31 mouse cellular contexts compared by ENCODE assay signal in the genomic region with DNA sequence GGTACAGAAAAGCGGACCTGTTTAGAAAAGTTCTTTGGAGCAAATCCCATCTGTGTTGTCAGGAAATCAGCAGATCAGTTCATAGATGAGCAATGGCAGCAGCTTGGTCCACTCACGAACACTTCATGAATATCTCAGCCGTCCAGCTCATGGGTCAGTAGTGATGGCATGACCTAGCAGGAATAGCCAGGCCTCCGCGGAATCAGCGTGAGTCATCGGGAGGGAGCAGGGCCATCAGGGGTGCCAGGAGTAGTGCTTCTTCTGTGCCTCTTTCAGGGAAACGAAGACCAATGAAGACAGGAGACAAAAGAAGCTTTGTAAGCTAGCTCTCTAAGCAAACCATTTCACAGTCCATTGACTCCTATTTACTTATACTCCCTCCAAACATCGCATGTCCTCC.
A peak's percentile ranks its signal among the peaks of the same experiment; 100 is the strongest.
DNase-seq lines count a peak whose midpoint lies in the region; ATAC-seq and TF ChIP-seq lines count a peak whose summit lies in the region.
"Had no signal": no experiment of that assay in that cellular context is flagged by ENCODE, and none has a peak within 500 bp of the region (broad histone marks: within the 10 kb centered on the region; RNA-seq: fewer than 3 reads in every experiment).

No protein-coding gene starts in this region.

- no peak overlapping the region for H3K4me2 ChIP-seq in lung, embryonic 14.5 days
- H3K4me2 ChIP-seq: embryonic facial prominence, embryonic 15.5 days; forebrain, embryonic 13.5 days; heart, embryonic 11.5 days; hindbrain, embryonic 12.5 days; intestine, embryonic 15.5 days; liver, embryonic 13.5 days; lung, embryonic 15.5 days; midbrain, embryonic 11.5 days; neural tube, embryonic 12.5 days had no signal

- H3K27ac ChIP-seq in lung, embryonic 14.5 days (ENCODE audit: low read depth), result no peak overlapping the region
- no peak overlapping the region for H3K27ac ChIP-seq in heart, embryonic 10.5 days
- H3K27ac ChIP-seq: embryonic facial prominence, embryonic 10.5 days; embryonic facial prominence, embryonic 15.5 days; forebrain, embryonic 13.5 days; hindbrain, embryonic 12.5 days; hindbrain, postnatal 0 days; intestine, embryonic 15.5 days; liver, embryonic 13.5 days; lung, embryonic 15.5 days; neural tube, embryonic 12.5 days had no signal

- DNase-seq in lung, adult 18-20 months, result peak; percentile 9 to 12
- DNase-seq in lung, adult 2 months, result no peak
- peak; percentile 46 for DNase-seq in adrenal gland, postnatal 14 days
- peak; percentile 3 for DNase-seq in lung, embryonic 14.5 days
- peak; percentile 39 for DNase-seq in lung, postnatal 36 days
- DNase-seq in heart, embryonic 10.5 days (ENCODE audit: low spot score), result no peak
- DNase-seq in spleen, postnatal 36 days (ENCODE audit: low spot score in 2 of 2), result no peak
- no peak for DNase-seq in cerebellum, postnatal 10 days
- DNase-seq: B cell, adult 2 months; cerebellum, adult 9-10 months; gastrocnemius, postnatal 14 days; heart, adult 11 months; heart, postnatal 36 days; kidney, adult 2 months; kidney, postnatal 36 days; layer of hippocampus, postnatal 36 days; left cerebral cortex, postnatal 4 days; liver, embryonic 13.5 days; right cerebral cortex, postnatal 14 days; thymus, postnatal 14 days had no signal

- H3K9ac ChIP-seq in lung, embryonic 14.5 days, result no peak overlapping the region
- H3K9ac ChIP-seq: embryonic facial prominence, embryonic 15.5 days; forebrain, embryonic 13.5 days; hindbrain, embryonic 12.5 days; intestine, embryonic 15.5 days; liver, embryonic 13.5 days; lung, embryonic 15.5 days; neural tube, embryonic 12.5 days had no signal

- H3K36me3 ChIP-seq in lung, embryonic 14.5 days (ENCODE audit: insufficient read depth), result no peaks in the 10 kb centered on the region
- H3K36me3 ChIP-seq in heart, embryonic 10.5 days, result no peaks in the 10 kb centered on the region
- H3K36me3 ChIP-seq: embryonic facial prominence, embryonic 10.5 days; embryonic facial prominence, embryonic 15.5 days; hindbrain, embryonic 12.5 days; intestine, embryonic 15.5 days; liver, embryonic 13.5 days; lung, embryonic 15.5 days; neural tube, embryonic 12.5 days had no signal

- H3K9me3 ChIP-seq in lung, embryonic 14.5 days (ENCODE audit: low read depth, low read length), result no peaks in the 10 kb centered on the region
- no peaks in the 10 kb centered on the region for H3K9me3 ChIP-seq in heart, embryonic 10.5 days
- H3K9me3 ChIP-seq: embryonic facial prominence, embryonic 10.5 days; embryonic facial prominence, embryonic 15.5 days; forebrain, embryonic 13.5 days; hindbrain, embryonic 12.5 days; intestine, embryonic 15.5 days; liver, embryonic 13.5 days; lung, embryonic 15.5 days; neural tube, embryonic 12.5 days had no signal

- 45% methylated on average over 9 of the region's 9 CpGs for WGBS in lung, adult 2 months
- WGBS in lung, embryonic 14.5 days, result 43% methylated on average over 9 of the region's 9 CpGs
- 76% methylated on average over 9 of the region's 9 CpGs for WGBS in heart, embryonic 10.5 days

- H3K4me3 ChIP-seq in lung, adult 2 months (replicated peaks; ENCODE audit: extremely low read depth, low read depth, low read length), result no peak overlapping the region
- H3K4me3 ChIP-seq in lung, embryonic 14.5 days (ENCODE audit: low read depth, low read length), result no peak overlapping the region
- no peak overlapping the region for H3K4me3 ChIP-seq in heart, embryonic 10.5 days
- H3K4me3 ChIP-seq: embryonic facial prominence, embryonic 10.5 days; embryonic facial prominence, embryonic 15.5 days; forebrain, embryonic 13.5 days; hindbrain, embryonic 12.5 days; intestine, embryonic 15.5 days; liver, embryonic 13.5 days; lung, embryonic 15.5 days; myocyte; neural tube, embryonic 12.5 days had no signal

- H3K4me1 ChIP-seq in lung, adult 2 months (ENCODE audit: control insufficient read depth, insufficient read depth, low read length), result no peaks in the 10 kb centered on the region
- no peaks in the 10 kb centered on the region for H3K4me1 ChIP-seq in lung, embryonic 14.5 days (ENCODE audit: insufficient read depth)
- no peaks in the 10 kb centered on the region for H3K4me1 ChIP-seq in heart, embryonic 10.5 days
- H3K4me1 ChIP-seq: embryonic facial prominence, embryonic 10.5 days; embryonic facial prominence, embryonic 15.5 days; forebrain, embryonic 13.5 days; hindbrain, embryonic 12.5 days; intestine, embryonic 15.5 days; liver, embryonic 13.5 days; lung, embryonic 15.5 days; neural tube, embryonic 12.5 days had no signal

- no peaks in the 10 kb centered on the region for H3K27me3 ChIP-seq in lung, embryonic 14.5 days (ENCODE audit: insufficient read depth, low read length)
- H3K27me3 ChIP-seq in heart, embryonic 10.5 days (ENCODE audit: insufficient read depth, poor library complexity, severe bottlenecking), result no peaks in the 10 kb centered on the region
- H3K27me3 ChIP-seq: embryonic facial prominence, embryonic 15.5 days; forebrain, embryonic 13.5 days; hindbrain, embryonic 12.5 days; intestine, embryonic 15.5 days; liver, embryonic 13.5 days; lung, embryonic 15.5 days; neural tube, embryonic 12.5 days had no signal

- TF ChIP-seq CTCF in lung, adult 2 months (IDR thresholded peaks at IDR 0.05; ENCODE audit: insufficient read depth, low read length), result no peak
- TF ChIP-seq CTCF in lung, embryonic 14.5 days (IDR thresholded peaks at IDR 0.05; ENCODE audit: low read depth), result no peak

- no peak for TF ChIP-seq POLR2A in lung, adult 2 months (IDR thresholded peaks at IDR 0.05; ENCODE audit: borderline replicate concordance, extremely low read depth, low read depth, low read length)

- no peak for ATAC-seq in lung, embryonic 14.5 days (ENCODE audit: insufficient read depth)
- ATAC-seq: forebrain, embryonic 13.5 days; hindbrain, postnatal 0 days; intestine, embryonic 15.5 days had no signal

Comparison
In these comparisons a context has a peak if more than half of its experiments do, and no peak if none do; other contexts are left out.
1. DNase-seq: peak in lung, adult 18-20 months (2 of 2), adrenal gland, postnatal 14 days (single experiment), lung, embryonic 14.5 days (single experiment) and lung, postnatal 36 days (single experiment); none in lung, adult 2 months (single experiment), heart, embryonic 10.5 days (single experiment), spleen, postnatal 36 days (0 of 2) and cerebellum, postnatal 10 days (0 of 2).